Mouse (Mus musculus) forebrain, embryonic 14.5 days (tissue): Measurements from ENCODE around the gene 1700028P14Rik. TPM values are rescaled to one million over a fixed set of nuclear protein-coding genes. Genes with fewer than 3 reads are reported as not detected.

Source experiments
- ATAC-seq: fragments of 200-750 bp; cut with Nextera tagmentation; 2 replicates; pipeline ENCODE4 v1.8.0; 2017; ENCODE audit warnings: mild to moderate bottlenecking, moderate library complexity
- DNase-seq: peaks from one replicate; pipeline ENCODE4 v3.0.0-alpha.2; 2015; ENCODE audit warnings: low spot score
- H3K27ac ChIP-seq: fragments of 300-500 bp; sonication (generic); 2 replicates; pipeline ENCODE4 v1.5.1; 2014; ENCODE audit warnings: low read depth, mild to moderate bottlenecking, control low read depth, low read length, moderate library complexity
- H3K27me3 ChIP-seq: fragments of 300-500 bp; sonication (generic); replicated peaks from 2 replicates; pipeline ENCODE4 v1.6.1; 2014; ENCODE audit warnings: low read length, control low read depth, mixed read lengths; ENCODE audit not compliant: control insufficient read depth, insufficient read depth
- H3K36me3 ChIP-seq: fragments of 300-500 bp; sonication (generic); 2 replicates; pipeline ENCODE4 v1.6.1; 2014; ENCODE audit warnings: low read length, control low read depth; ENCODE audit not compliant: control insufficient read depth, insufficient read depth
- H3K4me1 ChIP-seq: fragments of 300-500 bp; sonication (generic); 2 replicates; pipeline ENCODE4 v1.6.1; 2014; ENCODE audit warnings: antibody characterized with exemption, low read length, control low read depth; ENCODE audit not compliant: control insufficient read depth, insufficient read depth
- H3K4me2 ChIP-seq: fragments of 300-500 bp; sonication (generic); 2 replicates; pipeline ENCODE4 v1.6.1; 2014; ENCODE audit warnings: mild to moderate bottlenecking, control low read depth, low read length
- H3K4me3 ChIP-seq: fragments of 300-500 bp; sonication (generic); 2 replicates; pipeline ENCODE4 v1.5.1; 2014; ENCODE audit warnings: low read depth, low read length, control low read depth
- H3K9ac ChIP-seq: fragments of 300-500 bp; sonication (generic); 2 replicates; pipeline ENCODE4 v1.6.1; 2014; ENCODE audit warnings: mild to moderate bottlenecking, low read length, control low read depth, moderate library complexity
- H3K9me3 ChIP-seq: fragments of 300-500 bp; sonication (generic); replicated peaks from 2 replicates; pipeline ENCODE4 v1.6.1; 2016; ENCODE audit warnings: low read length, control low read depth, mixed read lengths; ENCODE audit not compliant: control insufficient read depth
- WGBS: fragments of 180-500 bp; shearing (Covaris S2); extraction: QIAGEN DNeasy Blood & Tissue Kit; methylation state at CpG from one replicate; pipeline ENCODE4 v1.1.7; 2014; 5-methylcytosine and 5-hydroxymethylcytosine counted together
- polyA plus RNA-seq: library from polyadenylated mRNA; unstranded; fragments of >200 nt; fragmentation: Nextera tagmentation; extraction: Ambion mirVana; gene quantifications from 2 replicates; pipeline ENCODE4 v1.2.1, GENCODE M21; 2014

Gene 1700028P14Rik
- polyA plus RNA-seq, 1 experiment from 2014 or later = 1.6 TPM

DNA sequence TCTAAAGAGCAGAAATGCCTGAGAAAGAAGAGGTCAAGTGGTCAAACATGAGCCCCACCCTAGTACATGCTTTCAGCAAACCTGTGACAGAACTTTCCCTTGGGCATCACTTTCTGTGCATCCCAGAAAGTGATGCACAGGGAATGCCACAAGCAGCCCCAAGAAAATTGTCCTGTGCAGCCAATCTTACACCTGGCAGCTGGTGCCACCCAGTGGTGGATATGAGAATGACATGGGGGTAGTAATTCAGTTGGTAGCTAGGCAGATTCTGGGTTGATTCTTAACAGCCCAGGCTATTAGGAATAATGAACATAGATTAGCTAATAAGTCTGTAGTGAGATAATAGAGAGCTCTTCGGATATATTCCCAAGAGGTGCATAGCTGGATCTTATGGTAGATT lies 128.9 kb downstream of the 1700028P14Rik start:
- Histone ChIP-seq H3K4me1 (no peaks in the 10 kb centered on the region), H3K4me2 (no peak overlapping the region), H3K4me3 (no peak overlapping the region), H3K27me3 (no peaks in the 10 kb centered on the region), H3K9me3 (no peaks in the 10 kb centered on the region), H3K27ac (no peak overlapping the region), H3K9ac (no peak overlapping the region), H3K36me3 (no peaks in the 10 kb centered on the region)
- peak; percentile 76 for DNase-seq
- no peak for ATAC-seq
- 10% methylated on average over 1 of the region's 1 CpGs for WGBS

DNA sequence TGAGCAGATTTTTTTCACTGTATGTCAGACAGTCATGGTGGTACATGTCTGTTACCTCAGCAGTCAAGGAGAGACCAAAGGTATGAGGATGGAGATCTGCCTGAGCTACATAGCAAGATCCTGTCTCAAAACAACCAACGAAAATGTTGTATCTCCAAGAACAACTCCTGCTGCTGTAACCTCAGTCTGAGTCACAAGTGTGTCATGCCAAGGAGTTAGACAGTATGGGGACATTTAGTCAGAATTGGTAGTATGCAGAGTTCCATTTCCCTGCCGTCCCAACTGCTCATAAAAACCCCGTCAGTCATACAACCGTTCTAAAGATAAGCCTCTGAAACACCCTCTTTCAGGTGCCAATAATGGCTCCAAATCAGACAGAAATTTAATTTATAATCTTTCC lies 130.8 kb downstream of the 1700028P14Rik start:
- Histone ChIP-seq H3K27ac (no peak overlapping the region), H3K4me1 (no peaks in the 10 kb centered on the region), H3K36me3 (no peaks in the 10 kb centered on the region), H3K9me3 (no peaks in the 10 kb centered on the region), H3K4me3 (no peak overlapping the region), H3K27me3 (no peaks in the 10 kb centered on the region), H3K4me2 (no peak overlapping the region), H3K9ac (no peak overlapping the region)
- WGBS = 89% methylated on average over 4 of the region's 4 CpGs
- DNase-seq (no peak), ATAC-seq (no peak)

DNA sequence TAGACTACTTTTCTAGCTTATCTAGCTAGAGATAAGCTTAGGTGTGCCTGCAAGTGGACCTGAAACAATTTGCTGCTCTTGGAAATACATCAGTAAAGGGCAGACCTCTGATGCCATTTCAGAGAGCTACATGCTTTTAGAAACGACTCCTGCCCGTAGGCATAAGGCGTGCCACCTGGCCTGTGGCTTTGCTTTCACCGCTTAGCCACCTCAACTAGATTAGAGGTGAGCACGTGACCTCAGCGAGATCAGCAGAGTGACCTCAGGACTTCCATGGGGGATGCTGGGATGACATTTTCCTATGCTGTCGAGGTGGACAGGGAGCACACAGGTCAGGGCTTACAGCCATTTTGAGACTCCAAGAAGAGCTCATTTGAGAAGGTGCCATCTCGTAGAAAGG lies 131.5 kb downstream of the 1700028P14Rik start:
- no peak for DNase-seq
- Histone ChIP-seq H3K9ac (no peak overlapping the region), H3K27ac (no peak overlapping the region), H3K4me3 (no peak overlapping the region), H3K4me1 (no peaks in the 10 kb centered on the region), H3K27me3 (no peaks in the 10 kb centered on the region), H3K36me3 (no peaks in the 10 kb centered on the region), H3K4me2 (no peak overlapping the region), H3K9me3 (no peaks in the 10 kb centered on the region)
- WGBS = 88% methylated on average over 8 of the region's 8 CpGs
- ATAC-seq = no peak

DNA sequence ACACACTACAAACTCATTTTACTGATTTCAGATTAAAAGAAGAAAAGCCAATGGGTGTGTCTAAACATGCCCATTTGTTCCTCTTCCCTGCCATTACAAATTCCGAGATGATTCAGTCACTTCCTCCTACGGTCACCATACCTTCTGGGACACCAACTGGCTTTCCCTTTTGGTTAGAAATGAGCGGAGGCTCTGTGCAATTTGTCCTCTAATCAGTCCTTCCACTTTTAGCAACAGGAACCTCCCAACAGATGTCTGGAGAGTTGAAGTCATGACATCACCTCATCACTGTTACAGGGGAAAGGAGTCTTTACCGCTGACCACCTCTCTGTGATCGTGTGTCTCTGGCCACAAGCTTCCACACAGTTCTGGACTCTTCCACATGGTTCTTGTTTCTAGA lies 132.0 kb downstream of the 1700028P14Rik start:
- WGBS = 89% methylated on average over 5 of the region's 5 CpGs
- Histone ChIP-seq H3K4me1 (no peaks in the 10 kb centered on the region), H3K9me3 (no peaks in the 10 kb centered on the region), H3K9ac (no peak overlapping the region), H3K4me3 (no peak overlapping the region), H3K4me2 (no peak overlapping the region), H3K36me3 (no peaks in the 10 kb centered on the region), H3K27ac (no peak overlapping the region), H3K27me3 (no peaks in the 10 kb centered on the region)
- DNase-seq = no peak
- ATAC-seq = no peak

DNA sequence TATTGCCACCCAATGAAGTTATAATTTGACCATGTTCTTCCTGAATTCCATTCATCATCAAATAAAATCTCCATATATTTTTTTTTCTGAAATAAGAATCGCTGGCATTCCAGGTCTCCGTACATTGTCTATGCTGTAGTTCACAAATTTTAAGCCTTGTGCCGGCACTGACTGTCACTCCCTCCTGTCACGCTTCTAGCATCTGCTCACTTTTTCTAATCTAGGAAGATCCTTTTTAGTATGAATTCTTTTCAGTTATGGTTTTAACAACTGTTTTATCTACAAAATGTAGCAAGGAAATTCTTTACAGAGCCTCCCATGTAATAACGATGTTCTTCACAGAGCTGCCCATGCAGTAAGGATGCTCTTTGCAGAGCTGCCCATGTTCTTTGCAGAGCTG lies 134.1 kb downstream of the 1700028P14Rik start:
- 91% methylated on average over 5 of the region's 5 CpGs for WGBS
- no peak overlapping the region for H3K4me2 ChIP-seq
- H3K4me3 ChIP-seq = no peak overlapping the region
- H3K9me3 ChIP-seq = no peaks in the 10 kb centered on the region
- no peaks in the 10 kb centered on the region for H3K4me1 ChIP-seq
- H3K27ac ChIP-seq = no peak overlapping the region
- ATAC-seq (no peak), DNase-seq (no peak)
- H3K36me3 ChIP-seq = no peaks in the 10 kb centered on the region
- H3K9ac ChIP-seq = no peak overlapping the region
- no peaks in the 10 kb centered on the region for H3K27me3 ChIP-seq

DNA sequence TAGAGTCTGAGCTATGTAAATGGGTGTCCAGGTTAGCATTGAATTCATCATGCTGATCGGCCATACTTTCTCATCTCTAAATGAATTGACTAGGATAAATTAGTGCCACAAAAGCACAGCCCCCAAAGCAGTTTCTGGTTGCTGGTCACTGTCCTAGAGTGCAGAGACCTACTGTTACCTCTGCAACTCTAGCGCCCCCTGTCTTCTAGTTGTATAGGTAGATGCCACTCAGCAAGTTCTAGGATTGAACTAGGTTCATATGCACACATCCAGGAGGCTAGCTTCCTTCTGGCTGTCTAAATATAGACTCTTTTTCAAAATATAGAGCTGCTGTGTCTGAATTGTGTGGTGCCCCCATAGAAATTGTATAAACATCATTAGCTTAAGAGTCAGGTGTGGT lies 141.3 kb downstream of the 1700028P14Rik start:
- Histone ChIP-seq H3K9ac (no peak overlapping the region), H3K9me3 (no peaks in the 10 kb centered on the region), H3K27me3 (no peaks in the 10 kb centered on the region), H3K4me1 (peaks cover 7% of the 10 kb centered on the region), H3K36me3 (no peaks in the 10 kb centered on the region), H3K4me3 (no peak overlapping the region), H3K27ac (no peak overlapping the region), H3K4me2 (no peak overlapping the region)
- WGBS = 45% methylated on average over 2 of the region's 2 CpGs
- no peak for DNase-seq
- no peak for ATAC-seq

Other genes starting within 250 kb of the 1700028P14Rik start
- gene Mamdc2, start 204.4 kb downstream of the 1700028P14Rik start, polyA plus RNA-seq = 1.8 and 1.9 TPM in 2 replicates
- 5.5 and 7.1 TPM in 2 replicates for gene Ptar1, start 34.6 kb upstream of the 1700028P14Rik start, polyA plus RNA-seq
- 5.1 and 5.8 TPM in 2 replicates for gene Apba1, start 106.1 kb upstream of the 1700028P14Rik start, polyA plus RNA-seq